Mouse (Mus musculus): Measurements from ENCODE around the gene Atf7ip.

- no peak for TF ChIP-seq EP300 (IDR thresholded peaks at IDR 0.05; ENCODE audit: insufficient read depth, low read depth, low read length)
- TF ChIP-seq POLR2A (IDR thresholded peaks at IDR 0.05; ENCODE audit: insufficient read depth, low read length): no peak
These were observed 22.4 kb upstream of the Atf7ip start for GRCm38 (mm10) chr6:136483531-136483930.
